ENCODE assay signal across 16 mouse cellular contexts in genomic region chr2:155140986-155141385, GRCm38 (mm10).
"Had no signal": no experiment of that assay in that cellular context is flagged by ENCODE, and none has a peak within 500 bp of the region (broad histone marks: within the 10 kb centered on the region; RNA-seq: fewer than 3 reads in every experiment).

No protein-coding gene starts in this region.

- H3K9me3 ChIP-seq: lung, embryonic 15.5 days; megakaryocyte, embryonic 14.5 days; midbrain, embryonic 15.5 days; stomach, embryonic 15.5 days had no signal

- H3K4me3 ChIP-seq: lung, embryonic 15.5 days; megakaryocyte, embryonic 14.5 days; midbrain, embryonic 13.5 days; midbrain, embryonic 15.5 days; neural tube, embryonic 12.5 days; stomach, embryonic 15.5 days had no signal

- DNase-seq: liver, postnatal 0 days; lung, adult 2 months; lung, postnatal 14 days; lung, postnatal 36 days; right cerebral cortex, postnatal 14 days; thymus, adult 2 months; thymus, postnatal 25 days; thymus, postnatal 4 days had no signal

- H3K27me3 ChIP-seq: lung, embryonic 15.5 days; megakaryocyte, embryonic 14.5 days; midbrain, embryonic 13.5 days; midbrain, embryonic 15.5 days; neural tube, embryonic 12.5 days; stomach, embryonic 15.5 days had no signal

- H3K27ac ChIP-seq: lung, embryonic 15.5 days; macrophage; midbrain, embryonic 13.5 days; midbrain, embryonic 15.5 days; neural tube, embryonic 12.5 days; stomach, embryonic 15.5 days; stomach, postnatal 0 days had no signal

- H3K9ac ChIP-seq: liver, postnatal 0 days; lung, embryonic 15.5 days; midbrain, embryonic 13.5 days; midbrain, embryonic 15.5 days; neural tube, embryonic 12.5 days; stomach, embryonic 15.5 days had no signal
